Mouse (Mus musculus) bone marrow, adult 2 months (tissue): ENCODE results near the gene Msantd2.

Experiments used
- CTCF ChIP-seq: fragments of 200-500 bp; IDR thresholded peaks from 2 replicates; pipeline ENCODE4 v1.5.1; 2011; ENCODE audit warnings: low read length, control low read depth; ENCODE audit not compliant: control insufficient read depth, insufficient read depth
- POLR2A ChIP-seq: fragments of 200-500 bp; IDR thresholded peaks from 2 replicates; pipeline ENCODE4 v1.6.1; 2011; ENCODE audit warnings: low read depth, mild to moderate bottlenecking, control low read depth, low read length, borderline replicate concordance; ENCODE audit not compliant: control insufficient read depth

GRCm38 (mm10) chr9:37454991-37455390, 34.1 kb upstream of the Msantd2 start:
- TF ChIP-seq CTCF: no peak
- TF ChIP-seq POLR2A: no peak
